Mouse (Mus musculus): ENCODE results near the gene Gm5617. TPM values are rescaled to one million over a fixed set of nuclear protein-coding genes. Genes with fewer than 3 reads are reported as not detected.
"Not testable (repeated sequence)": the region's sequence is repeated elsewhere in the genome, so short reads cannot be mapped to it uniquely, and the experiment has no call there.

Gm5617 gene
- polyA plus RNA-seq (2015; fragmentation: Nextera tagmentation; extraction: Ambion mirVana) = 36.4 and 37.1 TPM in 2 replicates

- ATAC-seq (ENCODE audit: insufficient number of reproducible peaks, insufficient read depth, low FRiP score, low TSS enrichment, low read depth) = peak; percentile 98
- no peaks in the 10 kb centered on the region for H3K9me3 ChIP-seq
- H3K4me1 ChIP-seq = peaks cover 15% of the 10 kb centered on the region
- H3K27me3 ChIP-seq = 0 out of 2 replicates have a peak, but pooled peaks cover 3% of the 10 kb centered on the region
- under 1% methylated on average over 72 of the region's 72 CpGs for WGBS
- H3K4me2 ChIP-seq = peak within 1 kb of the TSS; percentile 81
- peaks cover 32% of the 10 kb centered on the region for H3K36me3 ChIP-seq
- H3K4me3 ChIP-seq = peak within 1 kb of the TSS; percentile 87
- H3K27ac ChIP-seq = peak within 1 kb of the TSS; percentile 89
- peak within 1 kb of the TSS; percentile 95 for H3K9ac ChIP-seq
These were observed at the start of gene Gm5617, which contains the start of gene Rbm7 for GRCm38 (mm10) chr9:48494817-48495547. Gene Gm5617 (plus strand): TSS chr9:48495442. Gene Rbm7 (minus strand): TSS chr9:48495299.

DNA sequence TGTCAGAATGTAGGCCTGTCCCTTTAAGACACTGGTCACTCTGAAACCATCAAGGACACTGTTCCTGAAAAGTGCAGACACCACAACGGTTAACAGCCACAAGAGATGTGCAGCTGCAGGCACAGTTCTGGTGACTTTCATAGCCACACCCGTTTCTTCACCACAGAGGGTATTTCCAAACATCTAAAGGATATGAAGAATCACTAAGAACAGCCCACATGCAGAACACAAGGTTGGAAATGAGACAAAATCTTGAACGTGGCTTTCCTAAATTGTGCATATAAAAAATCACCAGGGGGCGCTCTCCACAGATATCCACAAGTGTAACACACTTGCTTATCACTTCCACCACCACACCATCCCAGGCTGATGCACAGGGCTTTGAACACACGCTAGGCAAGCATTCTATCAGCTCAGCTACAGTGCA lies 47.4 kb upstream of the Gm5617 start:
- Histone ChIP-seq H3K27ac (no peak overlapping the region), H3K36me3 (no peaks in the 10 kb centered on the region), H3K4me3 (no peak overlapping the region), H3K9ac (no peak overlapping the region), H3K4me1 (no peaks in the 10 kb centered on the region), H3K27me3 (no peaks in the 10 kb centered on the region), H3K4me2 (no peak overlapping the region), H3K9me3 (no peaks in the 10 kb centered on the region)
- ATAC-seq (ENCODE audit: insufficient number of reproducible peaks, insufficient read depth, low FRiP score, low TSS enrichment, low read depth) = no peak
- WGBS = 39% methylated on average over 5 of the region's 5 CpGs

GRCm38 (mm10) chr9:48450066-48450465 lies 45.2 kb upstream of the Gm5617 start:
- 90% methylated on average over 17 of the region's 17 CpGs for WGBS
- Histone ChIP-seq H3K4me1 (no peaks in the 10 kb centered on the region), H3K4me2 (no peak overlapping the region), H3K4me3 (no peak overlapping the region), H3K27me3 (no peaks in the 10 kb centered on the region), H3K9ac (no peak overlapping the region), H3K27ac (no peak overlapping the region), H3K9me3 (no peaks in the 10 kb centered on the region), H3K36me3 (no peaks in the 10 kb centered on the region)
- no peak for ATAC-seq (ENCODE audit: insufficient number of reproducible peaks, insufficient read depth, low FRiP score, low TSS enrichment, low read depth)

DNA sequence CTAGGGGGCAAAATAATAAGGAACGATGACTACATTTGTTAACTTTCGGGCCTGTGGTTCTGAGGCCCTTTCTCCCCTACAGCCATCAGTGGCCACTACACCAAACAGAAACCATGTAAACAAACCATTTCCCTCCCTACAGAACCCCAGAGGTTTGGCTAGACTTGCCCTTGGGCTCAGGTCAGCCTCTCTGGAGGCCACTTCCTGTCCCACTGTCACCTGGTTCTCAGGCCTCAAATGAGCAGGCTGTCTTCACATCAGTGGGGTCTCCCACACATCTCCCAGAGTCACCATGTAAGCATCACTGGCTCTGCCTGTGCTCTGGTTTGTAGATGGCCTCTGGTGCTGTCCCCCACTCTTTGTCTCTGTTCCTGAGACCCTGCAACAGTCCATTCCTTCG lies 39.3 kb upstream of the Gm5617 start:
- Histone ChIP-seq H3K4me1 (no peaks in the 10 kb centered on the region), H3K4me2 (no peak overlapping the region), H3K27me3 (no peaks in the 10 kb centered on the region), H3K4me3 (no peak overlapping the region), H3K9ac (no peak overlapping the region), H3K27ac (no peak overlapping the region), H3K9me3 (no peaks in the 10 kb centered on the region), H3K36me3 (no peaks in the 10 kb centered on the region)
- WGBS = 79% methylated on average over 3 of the region's 3 CpGs
- ATAC-seq (ENCODE audit: insufficient number of reproducible peaks, insufficient read depth, low FRiP score, low TSS enrichment, low read depth) = no peak

DNA sequence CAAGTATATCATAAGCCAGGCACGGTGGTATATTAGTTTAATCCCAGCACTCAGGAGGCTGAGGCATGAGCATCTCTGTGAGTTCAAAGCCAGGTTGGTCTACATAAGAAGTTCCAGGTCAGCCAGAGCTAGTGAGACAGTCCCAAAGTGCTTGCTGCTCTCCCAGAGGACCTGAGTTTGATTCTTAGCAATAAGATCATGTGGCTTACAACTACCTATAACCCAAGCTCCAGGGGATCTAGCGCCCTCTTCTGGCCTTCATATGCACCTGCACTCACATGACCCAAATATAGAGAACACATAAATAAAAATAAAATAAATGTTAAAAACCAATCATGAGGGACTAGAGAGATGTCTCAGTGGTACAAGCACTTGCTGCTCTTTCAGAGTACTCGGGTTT lies 36.4 kb upstream of the Gm5617 start:
- Histone ChIP-seq H3K9ac (no peak overlapping the region), H3K9me3 (no peaks in the 10 kb centered on the region), H3K4me3 (no peak overlapping the region), H3K27me3 (no peaks in the 10 kb centered on the region), H3K4me1 (no peaks in the 10 kb centered on the region), H3K27ac (no peak overlapping the region), H3K36me3 (no peaks in the 10 kb centered on the region), H3K4me2 (no peak overlapping the region)
- no peak for ATAC-seq (ENCODE audit: insufficient number of reproducible peaks, insufficient read depth, low FRiP score, low TSS enrichment, low read depth)
- 66% methylated on average over 3 of the region's 3 CpGs for WGBS

DNA sequence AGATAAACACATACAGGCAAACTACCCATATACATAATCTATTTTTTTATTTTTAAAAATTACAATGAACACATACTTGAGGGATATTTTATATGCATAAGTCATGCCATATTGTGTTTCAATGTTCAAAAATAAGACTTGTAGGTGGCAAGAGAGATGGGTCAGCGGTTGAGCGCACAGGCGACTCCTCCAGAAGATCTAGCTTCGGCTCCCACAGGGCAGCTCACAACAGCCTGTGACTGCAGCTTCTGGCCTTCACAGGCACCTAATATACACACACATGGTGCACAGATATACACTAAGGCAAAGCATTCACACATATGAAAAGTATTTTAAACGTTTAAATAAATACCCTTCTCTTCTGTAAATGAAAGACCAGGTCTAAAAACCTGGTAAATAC lies 35.9 kb upstream of the Gm5617 start:
- no peaks in the 10 kb centered on the region for H3K27me3 ChIP-seq
- H3K9me3 ChIP-seq = no peaks in the 10 kb centered on the region
- H3K4me3 ChIP-seq = no peak overlapping the region
- H3K36me3 ChIP-seq = no peaks in the 10 kb centered on the region
- no peak overlapping the region for H3K27ac ChIP-seq
- H3K4me1 ChIP-seq = no peaks in the 10 kb centered on the region
- no peak for ATAC-seq (ENCODE audit: insufficient number of reproducible peaks, insufficient read depth, low FRiP score, low TSS enrichment, low read depth)
- H3K4me2 ChIP-seq = no peak overlapping the region
- WGBS = 86% methylated on average over 5 of the region's 5 CpGs
- H3K9ac ChIP-seq = no peak overlapping the region

GRCm38 (mm10) chr9:48460720-48461119 lies 34.5 kb upstream of the Gm5617 start:
- H3K27me3 ChIP-seq = no peaks in the 10 kb centered on the region
- ATAC-seq (ENCODE audit: insufficient number of reproducible peaks, insufficient read depth, low FRiP score, low TSS enrichment, low read depth) = no peak
- H3K27ac ChIP-seq = no peak overlapping the region
- H3K9me3 ChIP-seq = no peaks in the 10 kb centered on the region
- H3K4me3 ChIP-seq = no peak overlapping the region
- H3K9ac ChIP-seq = no peak overlapping the region
- H3K4me1 ChIP-seq = no peaks in the 10 kb centered on the region
- no peak overlapping the region for H3K4me2 ChIP-seq
- 92% methylated on average over 8 of the region's 8 CpGs for WGBS
- peaks cover 4% of the 10 kb centered on the region for H3K36me3 ChIP-seq

DNA sequence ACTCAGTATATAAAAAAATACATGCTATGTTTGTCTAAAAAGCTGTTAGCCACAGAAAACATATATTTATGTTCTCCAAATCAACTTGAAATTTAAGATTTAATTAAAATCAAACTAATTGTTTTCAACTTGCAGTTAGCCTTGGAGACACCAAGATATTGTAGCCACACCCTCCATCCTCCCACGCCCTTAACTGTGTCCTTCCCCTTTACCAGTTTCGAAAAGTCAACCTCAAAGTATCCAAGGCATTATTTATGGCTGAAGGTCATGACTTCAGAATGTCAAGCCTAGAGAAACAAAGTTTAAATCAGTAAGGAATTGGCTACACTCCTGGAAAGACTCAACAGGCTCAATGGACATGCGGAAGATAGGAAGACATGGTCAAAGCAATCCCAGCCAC lies 33.7 kb upstream of the Gm5617 start:
- H3K9me3 ChIP-seq = no peaks in the 10 kb centered on the region
- H3K27me3 ChIP-seq = no peaks in the 10 kb centered on the region
- H3K27ac ChIP-seq = no peak overlapping the region
- ATAC-seq (ENCODE audit: insufficient number of reproducible peaks, insufficient read depth, low FRiP score, low TSS enrichment, low read depth) = no peak
- 93% methylated on average over 3 of the region's 3 CpGs for WGBS
- H3K4me2 ChIP-seq = no peak overlapping the region
- no peak overlapping the region for H3K9ac ChIP-seq
- H3K36me3 ChIP-seq = peaks cover 5% of the 10 kb centered on the region
- no peaks in the 10 kb centered on the region for H3K4me1 ChIP-seq
- no peak overlapping the region for H3K4me3 ChIP-seq

GRCm38 (mm10) chr9:48465671-48466070 lies 29.6 kb upstream of the Gm5617 start:
- no peaks in the 10 kb centered on the region for H3K4me1 ChIP-seq
- no peak for ATAC-seq (ENCODE audit: insufficient number of reproducible peaks, insufficient read depth, low FRiP score, low TSS enrichment, low read depth)
- peaks cover 37% of the 10 kb centered on the region for H3K36me3 ChIP-seq
- H3K4me2 ChIP-seq = no peak overlapping the region
- 93% methylated on average over 3 of the region's 3 CpGs for WGBS
- H3K9ac ChIP-seq = no peak overlapping the region
- no peak overlapping the region for H3K4me3 ChIP-seq
- peaks cover 3% of the 10 kb centered on the region; the same call in 1 of the 2 replicates for H3K9me3 ChIP-seq
- H3K27ac ChIP-seq = no peak overlapping the region
- H3K27me3 ChIP-seq = no peaks in the 10 kb centered on the region

- Histone ChIP-seq H3K27me3 (no peaks in the 10 kb centered on the region), H3K4me3 (no peak overlapping the region), H3K36me3 (peaks cover 46% of the 10 kb centered on the region), H3K9me3 (peaks cover 3% of the 10 kb centered on the region; the same call in 1 of the 2 replicates), H3K4me1 (no peaks in the 10 kb centered on the region), H3K4me2 (no peak overlapping the region), H3K27ac (no peak overlapping the region), H3K9ac (no peak overlapping the region)
- WGBS = 64% methylated on average over 3 of the region's 3 CpGs
- ATAC-seq (ENCODE audit: insufficient number of reproducible peaks, insufficient read depth, low FRiP score, low TSS enrichment, low read depth) = no peak
These were observed 28.4 kb upstream of the Gm5617 start for GRCm38 (mm10) chr9:48466804-48467203.

- not testable (repeated sequence) for H3K27ac ChIP-seq; H3K9ac ChIP-seq; H3K4me3 ChIP-seq; ATAC-seq (ENCODE audit: insufficient number of reproducible peaks, insufficient read depth, low FRiP score, low TSS enrichment, low read depth); H3K4me2 ChIP-seq; H3K9me3 ChIP-seq; H3K4me1 ChIP-seq; H3K27me3 ChIP-seq
- H3K36me3 ChIP-seq = peaks cover 49% of the 10 kb centered on the region
- WGBS = 96% methylated on average over 5 of the region's 5 CpGs
These were observed 27.8 kb upstream of the Gm5617 start for GRCm38 (mm10) chr9:48467471-48467870.

- WGBS = 90% methylated on average over 15 of the region's 15 CpGs
- Histone ChIP-seq H3K9ac (no peak overlapping the region), H3K4me3 (no peak overlapping the region), H3K4me2 (no peak overlapping the region), H3K36me3 (peaks cover 59% of the 10 kb centered on the region), H3K27ac (no peak overlapping the region), H3K27me3 (no peaks in the 10 kb centered on the region), H3K9me3 (no peaks in the 10 kb centered on the region), H3K4me1 (no peaks in the 10 kb centered on the region)
- no peak for ATAC-seq (ENCODE audit: insufficient number of reproducible peaks, insufficient read depth, low FRiP score, low TSS enrichment, low read depth)
These were observed 22.7 kb upstream of the Gm5617 start for GRCm38 (mm10) chr9:48472441-48473025.
